8 mouse cellular contexts compared by ENCODE assay signal in the genomic region with DNA sequence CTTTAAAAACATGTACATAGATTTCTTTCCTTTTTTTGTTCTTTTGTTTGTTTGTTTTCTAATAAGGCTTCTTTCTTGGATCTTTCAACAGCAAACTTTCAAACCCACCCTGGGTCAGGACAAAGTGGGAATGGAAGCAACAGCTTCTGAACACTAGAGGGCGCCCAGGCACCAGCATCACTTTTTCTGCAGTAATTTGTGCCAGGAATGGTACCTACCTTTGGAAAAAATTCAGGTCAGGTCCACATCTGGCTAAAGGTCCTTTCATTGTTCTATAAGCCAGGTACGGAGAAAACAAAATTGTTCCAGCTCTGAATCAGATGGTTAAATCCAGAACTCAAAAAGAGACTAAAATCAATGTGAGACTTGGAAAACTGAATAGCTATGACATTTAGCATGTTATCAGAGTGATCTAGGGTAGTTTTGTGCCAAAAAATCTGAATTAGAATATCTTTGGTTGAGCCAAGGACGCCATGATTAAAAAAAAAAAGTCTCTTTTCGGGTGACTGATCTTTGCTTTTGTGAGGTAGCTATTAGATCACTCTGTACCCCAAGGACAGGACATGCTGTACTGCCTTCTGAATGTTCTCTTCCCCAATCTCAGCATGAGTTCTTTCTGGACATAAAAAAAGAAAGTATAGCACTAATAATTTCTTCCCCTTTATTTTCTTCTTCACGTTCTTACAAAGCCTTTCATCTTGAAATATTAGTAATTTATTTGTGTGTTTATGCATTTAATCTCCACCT. TPM values are rescaled to one million over a fixed set of nuclear protein-coding genes. Genes with fewer than 3 reads are reported as not detected.
A peak's percentile ranks its signal among the peaks of the same experiment; 100 is the strongest.
DNase-seq lines count a peak whose midpoint lies in the region; ATAC-seq lines count a peak whose summit lies in the region.

No protein-coding gene starts in this region.

- no peaks in the 10 kb centered on the region for H3K27me3 ChIP-seq in hindbrain, embryonic 11.5 days (ENCODE audit: control insufficient read depth, insufficient read depth, low read length)
- H3K27me3 ChIP-seq in hindbrain, embryonic 16.5 days (replicated peaks; ENCODE audit: control insufficient read depth, insufficient read depth, low read length), result no peaks in the 10 kb centered on the region
- H3K27me3 ChIP-seq in hindbrain, embryonic 12.5 days, result no peaks in the 10 kb centered on the region

- peak; percentile 66 for DNase-seq in hindbrain, embryonic 11.5 days (ENCODE audit: low spot score)
- peak; percentile 10 for DNase-seq in urinary bladder, postnatal 14 days (ENCODE audit: low spot score)
- no peak for DNase-seq in urinary bladder, adult 18-20 months (ENCODE audit: low spot score in 2 of 2)
- DNase-seq in cerebellum, postnatal 10 days, result peak; percentile 80 to 88
- peak; percentile 70 for DNase-seq in liver
- peak; percentile 12 for DNase-seq in thymus, postnatal 14 days

- H3K4me1 ChIP-seq in hindbrain, embryonic 11.5 days (replicated peaks; ENCODE audit: control insufficient read depth, insufficient read depth, low read length), result no peaks in the 10 kb centered on the region
- peaks cover 3% of the 10 kb centered on the region; the same call in 1 of the 2 replicates for H3K4me1 ChIP-seq in hindbrain, embryonic 16.5 days (ENCODE audit: control insufficient read depth, insufficient read depth, low read depth, low read length)
- H3K4me1 ChIP-seq in hindbrain, embryonic 12.5 days, result peaks cover 6% of the 10 kb centered on the region; the same call in 1 of the 2 replicates

- no peak for ATAC-seq in hindbrain, embryonic 11.5 days (ENCODE audit: low FRiP score)
- ATAC-seq in hindbrain, embryonic 16.5 days, result no peak
- no peak for ATAC-seq in hindbrain, embryonic 12.5 days (ENCODE audit: low FRiP score)

- H3K36me3 ChIP-seq in hindbrain, embryonic 11.5 days (ENCODE audit: control insufficient read depth, insufficient read depth, low read length), result no peaks in the 10 kb centered on the region
- no peaks in the 10 kb centered on the region for H3K36me3 ChIP-seq in hindbrain, embryonic 16.5 days (ENCODE audit: control insufficient read depth, insufficient read depth, low read length)
- no peaks in the 10 kb centered on the region for H3K36me3 ChIP-seq in hindbrain, embryonic 12.5 days

- H3K9me3 ChIP-seq in hindbrain, embryonic 11.5 days (ENCODE audit: control insufficient read depth, low read length), result no peaks in the 10 kb centered on the region
- H3K9me3 ChIP-seq in hindbrain, embryonic 16.5 days (ENCODE audit: control insufficient read depth, low read length), result no peaks in the 10 kb centered on the region
- H3K9me3 ChIP-seq in hindbrain, embryonic 12.5 days (replicated peaks), result no peaks in the 10 kb centered on the region

- H3K4me3 ChIP-seq in hindbrain, embryonic 11.5 days (ENCODE audit: low read depth, low read length), result no peak overlapping the region
- H3K4me3 ChIP-seq in hindbrain, embryonic 16.5 days (ENCODE audit: low read length), result no peak overlapping the region
- no peak overlapping the region for H3K4me3 ChIP-seq in hindbrain, embryonic 12.5 days

- no peak overlapping the region for H3K9ac ChIP-seq in hindbrain, embryonic 11.5 days (ENCODE audit: low read depth, low read length)
- H3K9ac ChIP-seq in hindbrain, embryonic 16.5 days (ENCODE audit: low read depth, low read length), result no peak overlapping the region
- H3K9ac ChIP-seq in hindbrain, embryonic 12.5 days, result no peak overlapping the region

- no peak overlapping the region for H3K27ac ChIP-seq in hindbrain, embryonic 11.5 days (ENCODE audit: low read depth, low read length)
- H3K27ac ChIP-seq in hindbrain, embryonic 16.5 days (ENCODE audit: low read depth, low read length), result no peak overlapping the region
- H3K27ac ChIP-seq in hindbrain, embryonic 12.5 days, result no peak overlapping the region

- 38% methylated on average over 5 of the region's 5 CpGs for whole genome bisulfite sequencing in hindbrain, embryonic 11.5 days
- 35% methylated on average over 5 of the region's 5 CpGs for WGBS in hindbrain, embryonic 16.5 days
- WGBS in hindbrain, embryonic 12.5 days, result 40% methylated on average over 5 of the region's 5 CpGs

- H3K4me2 ChIP-seq in hindbrain, embryonic 11.5 days (replicated peaks; ENCODE audit: low read depth, low read length), result no peak overlapping the region
- no peak overlapping the region for H3K4me2 ChIP-seq in hindbrain, embryonic 16.5 days (ENCODE audit: low read length)
- H3K4me2 ChIP-seq in hindbrain, embryonic 12.5 days (replicated peaks), result no peak overlapping the region

RNA-seq across cellular contexts. Expression of gene Ackr1, which starts 9.5 kb away (rescaled TPM):
- 5.6 and 6.4 TPM in 2 replicates for polyA plus RNA-seq in hindbrain, embryonic 11.5 days (2014; fragmentation: Nextera tagmentation; extraction: Ambion mirVana)
- polyA plus RNA-seq in hindbrain, embryonic 16.5 days (2015; fragmentation: Nextera tagmentation; extraction: Ambion mirVana), result 17.5 and 20.4 TPM in 2 replicates
- polyA plus RNA-seq in hindbrain, embryonic 12.5 days (2016; fragmentation: Nextera tagmentation; extraction: Ambion mirVana), result 7.8 and 9.3 TPM in 2 replicates

RNA-seq across cellular contexts. Expression of gene Aim2, which starts 26.7 kb away (rescaled TPM):
- 3.0 and 4.1 TPM in 2 replicates for polyA plus RNA-seq in hindbrain, embryonic 11.5 days (2014; fragmentation: Nextera tagmentation; extraction: Ambion mirVana)
- 0.99 and 1.6 TPM in 2 replicates for polyA plus RNA-seq in hindbrain, embryonic 16.5 days (2015; fragmentation: Nextera tagmentation; extraction: Ambion mirVana)
- polyA plus RNA-seq in hindbrain, embryonic 12.5 days (2016; fragmentation: Nextera tagmentation; extraction: Ambion mirVana), result 3.2 and 3.9 TPM in 2 replicates

RNA-seq across cellular contexts. Expression of gene Cadm3, which starts 43.5 kb away (rescaled TPM):
- polyA plus RNA-seq in hindbrain, embryonic 11.5 days (2014; fragmentation: Nextera tagmentation; extraction: Ambion mirVana), result 29.8 and 30.7 TPM in 2 replicates
- 64.9 and 70.2 TPM in 2 replicates for polyA plus RNA-seq in hindbrain, embryonic 16.5 days (2015; fragmentation: Nextera tagmentation; extraction: Ambion mirVana)
- 20.1 and 25.7 TPM in 2 replicates for polyA plus RNA-seq in hindbrain, embryonic 12.5 days (2016; fragmentation: Nextera tagmentation; extraction: Ambion mirVana)

RNA-seq across cellular contexts. Expression of gene Mptx2, which starts 46.4 kb away (rescaled TPM):
- not detected in 2 replicates for polyA plus RNA-seq in hindbrain, embryonic 11.5 days (2014; fragmentation: Nextera tagmentation; extraction: Ambion mirVana)
- polyA plus RNA-seq in hindbrain, embryonic 16.5 days (2015; fragmentation: Nextera tagmentation; extraction: Ambion mirVana), result not detected in 2 replicates
- polyA plus RNA-seq in hindbrain, embryonic 12.5 days (2016; fragmentation: Nextera tagmentation; extraction: Ambion mirVana), result not detected in 2 replicates

RNA-seq across cellular contexts. Expression of gene Olfr418, which starts 58.2 kb away (rescaled TPM):
- polyA plus RNA-seq in hindbrain, embryonic 11.5 days (2014; fragmentation: Nextera tagmentation; extraction: Ambion mirVana), result not detected in 2 replicates
- not detected in 2 replicates for polyA plus RNA-seq in hindbrain, embryonic 16.5 days (2015; fragmentation: Nextera tagmentation; extraction: Ambion mirVana)
- polyA plus RNA-seq in hindbrain, embryonic 12.5 days (2016; fragmentation: Nextera tagmentation; extraction: Ambion mirVana), result not detected in 2 replicates

Comparison
In these comparisons a context has a peak if more than half of its experiments do, and no peak if none do; other contexts are left out.
1. DNase-seq: peak in hindbrain, embryonic 11.5 days (single experiment), urinary bladder, postnatal 14 days (single experiment), cerebellum, postnatal 10 days (2 of 2), liver (single experiment) and thymus, postnatal 14 days (single experiment); none in urinary bladder, adult 18-20 months (0 of 2).